Mouse (Mus musculus): ENCODE measurements around the gene Tsnaxip1. TPM values are rescaled to one million over a fixed set of nuclear protein-coding genes. Genes with fewer than 3 reads are reported as not detected.
A peak's percentile ranks its signal among the peaks of the same experiment; 100 is the strongest.

Gene Tsnaxip1
- total and polyA plus RNA-seq, 2 experiments from 2014 or later: 0.16 to 0.62 TPM

DNA sequence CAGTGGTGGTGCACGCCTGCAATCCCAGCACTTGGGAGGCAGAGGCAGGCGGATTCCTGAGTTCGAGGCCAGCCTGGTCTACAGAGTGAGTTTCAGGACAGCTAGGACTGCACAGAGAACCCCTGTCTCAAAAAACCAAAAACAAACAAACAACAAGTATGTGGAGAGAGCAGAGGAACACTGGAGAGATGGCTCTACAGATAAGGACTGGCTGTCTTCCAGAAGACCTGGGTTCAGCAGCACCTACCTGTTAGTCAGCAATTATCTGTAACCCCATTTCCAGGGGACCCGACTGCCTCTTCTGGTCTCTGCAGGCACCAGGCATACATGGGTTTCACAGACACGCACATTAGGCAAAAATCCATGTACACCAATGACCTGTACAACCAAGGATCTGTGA is 11.7 kb downstream of the Tsnaxip1 start:
- Histone ChIP-seq H3K9me3 (ENCODE audit: low read length) (no peaks in the 10 kb centered on the region), H3K4me3 (ENCODE audit: low read depth, low read length) (no peak overlapping the region), H3K4me2 (ENCODE audit: low read depth, low read length, poor library complexity, severe bottlenecking) (no peak overlapping the region), H3K27me3 (ENCODE audit: insufficient read depth, low read length) (no peaks in the 10 kb centered on the region), H3K4me1 (ENCODE audit: insufficient read depth, low read length) (no peaks in the 10 kb centered on the region), H3K36me3 (ENCODE audit: insufficient read depth, low read length) (peaks cover 7% of the 10 kb centered on the region), H3K9ac (replicated peaks; ENCODE audit: low read length, poor library complexity, severe bottlenecking) (no peak overlapping the region), H3K27ac (ENCODE audit: low read depth, low read length) (no peak overlapping the region)
- WGBS: 94% methylated on average over 5 of the region's 5 CpGs
- DNase-seq (ENCODE audit: low spot score): no peak
- no peak for TF ChIP-seq CTCF (IDR thresholded peaks at IDR 0.05)
- no peak for ATAC-seq (ENCODE audit: low FRiP score)

DNA sequence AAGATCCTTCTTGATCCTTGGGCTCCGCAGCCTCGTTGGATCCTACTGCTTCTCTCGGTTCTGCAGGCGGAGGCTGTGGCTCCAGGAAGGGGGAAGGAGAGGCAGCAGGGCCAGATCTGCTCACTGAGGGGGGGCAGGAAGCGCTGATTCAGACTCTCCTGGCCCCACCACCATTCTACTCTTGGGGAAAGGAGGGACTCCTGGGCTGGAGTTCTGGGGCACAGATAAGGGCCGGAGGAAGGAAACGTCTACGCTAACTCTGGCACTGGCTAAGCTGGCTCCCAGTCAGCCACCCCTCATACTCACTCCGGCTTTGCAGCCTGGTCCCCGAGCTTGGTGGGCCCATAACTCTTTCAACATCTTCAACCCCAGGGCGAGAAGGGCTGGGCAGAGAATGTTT is 19.1 kb downstream of the Tsnaxip1 start:
- 90% methylated on average over 11 of the region's 11 CpGs for WGBS
- no peak overlapping the region for H3K4me3 ChIP-seq (ENCODE audit: low read depth, low read length)
- no peaks in the 10 kb centered on the region for H3K9me3 ChIP-seq (ENCODE audit: low read length)
- no peak overlapping the region for H3K4me2 ChIP-seq (ENCODE audit: low read depth, low read length, poor library complexity, severe bottlenecking)
- peaks cover 49% of the 10 kb centered on the region for H3K36me3 ChIP-seq (ENCODE audit: insufficient read depth, low read length)
- ATAC-seq (ENCODE audit: low FRiP score) (no peak), DNase-seq (ENCODE audit: low spot score) (no peak)
- H3K27ac ChIP-seq (ENCODE audit: low read depth, low read length): no peak overlapping the region
- TF ChIP-seq CTCF (IDR thresholded peaks at IDR 0.05): no peak
- H3K9ac ChIP-seq (replicated peaks; ENCODE audit: low read length, poor library complexity, severe bottlenecking): no peak overlapping the region
- H3K4me1 ChIP-seq (ENCODE audit: insufficient read depth, low read length): peaks cover 6% of the 10 kb centered on the region
- H3K27me3 ChIP-seq (ENCODE audit: insufficient read depth, low read length): no peaks in the 10 kb centered on the region

GRCm38 (mm10) chr8:105850014-105850413 is 22.5 kb downstream of the Tsnaxip1 start:
- no peak for ATAC-seq (ENCODE audit: low FRiP score)
- no peak for TF ChIP-seq CTCF (IDR thresholded peaks at IDR 0.05)
- Histone ChIP-seq H3K4me2 (ENCODE audit: low read depth, low read length, poor library complexity, severe bottlenecking) (no peak overlapping the region), H3K4me3 (ENCODE audit: low read depth, low read length) (no peak overlapping the region), H3K9me3 (ENCODE audit: low read length) (no peaks in the 10 kb centered on the region), H3K4me1 (ENCODE audit: insufficient read depth, low read length) (peaks cover 6% of the 10 kb centered on the region), H3K36me3 (ENCODE audit: insufficient read depth, low read length) (peaks cover 34% of the 10 kb centered on the region), H3K27ac (ENCODE audit: low read depth, low read length) (no peak overlapping the region), H3K9ac (replicated peaks; ENCODE audit: low read length, poor library complexity, severe bottlenecking) (0 out of 2 replicates have a peak overlapping the region, but pooled peaks have one; percentile 29), H3K27me3 (ENCODE audit: insufficient read depth, low read length) (no peaks in the 10 kb centered on the region)
- DNase-seq (ENCODE audit: low spot score): no peak
- 73% methylated on average over 4 of the region's 4 CpGs for WGBS

GRCm38 (mm10) chr8:105850611-105851010 is 23.1 kb downstream of the Tsnaxip1 start:
- Histone ChIP-seq H3K4me1 (ENCODE audit: insufficient read depth, low read length) (peaks cover 6% of the 10 kb centered on the region), H3K4me2 (ENCODE audit: low read depth, low read length, poor library complexity, severe bottlenecking) (0 out of 2 replicates have a peak overlapping the region, but pooled peaks have one; percentile 1), H3K36me3 (ENCODE audit: insufficient read depth, low read length) (peaks cover 30% of the 10 kb centered on the region), H3K9me3 (ENCODE audit: low read length) (no peaks in the 10 kb centered on the region), H3K27ac (ENCODE audit: low read depth, low read length) (no peak overlapping the region), H3K4me3 (ENCODE audit: low read depth, low read length) (no peak overlapping the region), H3K27me3 (ENCODE audit: insufficient read depth, low read length) (no peaks in the 10 kb centered on the region), H3K9ac (replicated peaks; ENCODE audit: low read length, poor library complexity, severe bottlenecking) (0 out of 2 replicates have a peak overlapping the region, but pooled peaks have one; percentile 29)
- ATAC-seq (ENCODE audit: low FRiP score) (no peak), DNase-seq (ENCODE audit: low spot score) (no peak)
- WGBS: 80% methylated on average over 7 of the region's 7 CpGs
- no peak for TF ChIP-seq CTCF (IDR thresholded peaks at IDR 0.05)

- peak overlapping the region; percentile 75 for H3K4me2 ChIP-seq (ENCODE audit: low read depth, low read length, poor library complexity, severe bottlenecking)
- peak overlapping the region; percentile 69 for H3K4me3 ChIP-seq (ENCODE audit: low read depth, low read length)
- DNase-seq (ENCODE audit: low spot score) (peak; percentile 97), ATAC-seq (ENCODE audit: low FRiP score) (peak; percentile 84)
- H3K27me3 ChIP-seq (ENCODE audit: insufficient read depth, low read length): no peaks in the 10 kb centered on the region
- peaks cover 12% of the 10 kb centered on the region for H3K4me1 ChIP-seq (ENCODE audit: insufficient read depth, low read length)
- H3K9ac ChIP-seq (replicated peaks; ENCODE audit: low read length, poor library complexity, severe bottlenecking): peak overlapping the region; percentile 68
- under 1% methylated on average over 34 of the region's 34 CpGs for WGBS
- peaks cover 21% of the 10 kb centered on the region for H3K36me3 ChIP-seq (ENCODE audit: insufficient read depth, low read length)
- no peaks in the 10 kb centered on the region for H3K9me3 ChIP-seq (ENCODE audit: low read length)
- peak overlapping the region; percentile 71 for H3K27ac ChIP-seq (ENCODE audit: low read depth, low read length)
- TF ChIP-seq CTCF (IDR thresholded peaks at IDR 0.05): no peak
Measured at GRCm38 (mm10) chr8:105851651-105852143, 24.2 kb downstream of the Tsnaxip1 start.

- DNase-seq (ENCODE audit: low spot score) (no peak), ATAC-seq (ENCODE audit: low FRiP score) (no peak)
- Histone ChIP-seq H3K9me3 (ENCODE audit: low read length) (no peaks in the 10 kb centered on the region), H3K4me1 (ENCODE audit: insufficient read depth, low read length) (peaks cover 15% of the 10 kb centered on the region), H3K27me3 (ENCODE audit: insufficient read depth, low read length) (no peaks in the 10 kb centered on the region), H3K4me3 (ENCODE audit: low read depth, low read length) (peak overlapping the region; percentile 69), H3K27ac (ENCODE audit: low read depth, low read length) (no peak overlapping the region), H3K9ac (replicated peaks; ENCODE audit: low read length, poor library complexity, severe bottlenecking) (no peak overlapping the region), H3K36me3 (ENCODE audit: insufficient read depth, low read length) (peaks cover 16% of the 10 kb centered on the region), H3K4me2 (ENCODE audit: low read depth, low read length, poor library complexity, severe bottlenecking) (no peak overlapping the region)
- 83% methylated on average over 12 of the region's 12 CpGs for WGBS
- no peak for TF ChIP-seq CTCF (IDR thresholded peaks at IDR 0.05)
Measured at GRCm38 (mm10) chr8:105852146-105852729, 24.7 kb downstream of the Tsnaxip1 start.
